Mouse (Mus musculus) stomach, postnatal 0 days (tissue): ENCODE measurements around the gene Lrrc3. TPM values are rescaled to one million over a fixed set of nuclear protein-coding genes. Genes with fewer than 3 reads are reported as not detected.
A peak's percentile ranks its signal among the peaks of the same experiment; 100 is the strongest.

Experiments used
- ATAC-seq: fragments of 200-750 bp; cut with Nextera tagmentation; 2 replicates; pipeline ENCODE4 v1.8.0; 2017; ENCODE audit not compliant: low FRiP score, low TSS enrichment
- DNase-seq: peaks from one replicate; pipeline ENCODE4 v3.0.0-alpha.2; 2016; ENCODE audit warnings: low spot score
- H3K27ac ChIP-seq: fragments of 300-500 bp; sonication (generic); replicated peaks from 2 replicates; pipeline ENCODE4 v1.5.1; 2014; ENCODE audit warnings: mild to moderate bottlenecking, control low read depth
- H3K27me3 ChIP-seq: fragments of 300-500 bp; sonication (generic); 2 replicates; pipeline ENCODE4 v1.6.1; 2014; ENCODE audit warnings: low read length; ENCODE audit not compliant: control insufficient read depth, insufficient read depth
- H3K36me3 ChIP-seq: fragments of 300-500 bp; sonication (generic); 2 replicates; pipeline ENCODE4 v1.6.1; 2014; ENCODE audit warnings: low read length, mixed read lengths; ENCODE audit not compliant: control insufficient read depth, insufficient read depth
- H3K4me1 ChIP-seq: fragments of 300-500 bp; sonication (generic); replicated peaks from 2 replicates; pipeline ENCODE4 v1.6.1; 2014; ENCODE audit warnings: antibody characterized with exemption; ENCODE audit not compliant: control insufficient read depth, insufficient read depth
- H3K4me2 ChIP-seq: fragments of 300-500 bp; sonication (generic); replicated peaks from 2 replicates; pipeline ENCODE4 v1.6.1; 2014; ENCODE audit warnings: low read depth, mild to moderate bottlenecking, control low read depth, moderate library complexity
- H3K4me3 ChIP-seq: fragments of 300-500 bp; sonication (generic); 2 replicates; pipeline ENCODE4 v1.5.1; 2014; ENCODE audit warnings: low read depth, low read length, control low read depth
- H3K9ac ChIP-seq: fragments of 300-500 bp; sonication (generic); 2 replicates; pipeline ENCODE4 v1.6.1; 2014; ENCODE audit warnings: mild to moderate bottlenecking, low read length, control low read depth, mixed read lengths
- H3K9me3 ChIP-seq: fragments of 300-500 bp; sonication (generic); 2 replicates; pipeline ENCODE4 v1.6.1; 2016; ENCODE audit warnings: low read length; ENCODE audit not compliant: control insufficient read depth
- CTCF ChIP-seq: IDR thresholded peaks from 2 replicates; pipeline ENCODE4 v1.5.1; 2016; ENCODE audit warnings: antibody characterized with exemption, low read depth, mild to moderate bottlenecking, moderate library complexity
- EP300 ChIP-seq: optimal IDR thresholded peaks from 2 replicates; pipeline ENCODE3; 2016; ENCODE audit warnings: antibody characterized with exemption
- WGBS: fragments of 180-500 bp; shearing (Covaris S2); extraction: QIAGEN DNeasy Blood & Tissue Kit; methylation state at CpG from one replicate; pipeline ENCODE4 v1.1.7; 2014; 5-methylcytosine and 5-hydroxymethylcytosine counted together
- polyA plus RNA-seq: library from polyadenylated mRNA; unstranded; fragments of >200 nt; fragmentation: Nextera tagmentation; extraction: Ambion mirVana; gene quantifications from 2 replicates; pipeline ENCODE4 v1.2.1, GENCODE M21; 2015

Gene Lrrc3
- polyA plus RNA-seq, 1 experiment from 2014 or later: 3.3 TPM

GRCm38 (mm10) chr10:77901871-77902210 is 495 bp downstream of the Lrrc3 start:
- H3K36me3 ChIP-seq: no peaks in the 10 kb centered on the region
- H3K27ac ChIP-seq: no peak overlapping the region
- H3K4me2 ChIP-seq: peak overlapping the region; percentile 81
- WGBS: 3% methylated on average over 14 of the region's 14 CpGs
- no peaks in the 10 kb centered on the region for H3K9me3 ChIP-seq
- H3K9ac ChIP-seq: peak overlapping the region; percentile 61
- ATAC-seq: peak; percentile 31; the same call in 1 of the 2 replicates
- no peaks in the 10 kb centered on the region; the same call in 1 of the 2 replicates for H3K4me1 ChIP-seq
- H3K27me3 ChIP-seq: no peaks in the 10 kb centered on the region
- H3K4me3 ChIP-seq: peak overlapping the region; percentile 60
- no peak for TF ChIP-seq CTCF
- no peak for TF ChIP-seq EP300
- no peak for DNase-seq

- ATAC-seq (no peak), DNase-seq (no peak)
- 0 out of 2 replicates have a peak overlapping the region, but pooled peaks have one; percentile 61 for H3K9ac ChIP-seq
- H3K36me3 ChIP-seq: no peaks in the 10 kb centered on the region
- no peaks in the 10 kb centered on the region for H3K9me3 ChIP-seq
- H3K27ac ChIP-seq: no peak overlapping the region
- 88% methylated on average over 27 of the region's 27 CpGs for WGBS
- peak overlapping the region; percentile 81 for H3K4me2 ChIP-seq
- H3K4me3 ChIP-seq: no peak overlapping the region; the same call in 1 of the 2 replicates
- TF ChIP-seq EP300: no peak
- no peak for TF ChIP-seq CTCF
- no peaks in the 10 kb centered on the region; the same call in 1 of the 2 replicates for H3K4me1 ChIP-seq
- no peaks in the 10 kb centered on the region for H3K27me3 ChIP-seq
Measured at GRCm38 (mm10) chr10:77900903-77901818, 1.2 kb downstream of the Lrrc3 start.

- Histone ChIP-seq H3K27me3 (no peaks in the 10 kb centered on the region), H3K27ac (no peak overlapping the region), H3K4me2 (no peak overlapping the region), H3K36me3 (no peaks in the 10 kb centered on the region), H3K9me3 (no peaks in the 10 kb centered on the region), H3K4me3 (no peak overlapping the region), H3K9ac (no peak overlapping the region), H3K4me1 (no peaks in the 10 kb centered on the region; the same call in 1 of the 2 replicates)
- no peak for TF ChIP-seq CTCF
- TF ChIP-seq EP300: no peak
- no peak for ATAC-seq
- 58% methylated on average over 7 of the region's 7 CpGs for WGBS
- DNase-seq: no peak
Measured at GRCm38 (mm10) chr10:77900126-77900525, 2.2 kb downstream of the Lrrc3 start.

- no peak for DNase-seq
- peak; percentile 41; the same call in 1 of the 2 replicates for ATAC-seq
Measured at GRCm38 (mm10) chr10:77895562-77895961, 6.8 kb downstream of the Lrrc3 start.

GRCm38 (mm10) chr10:77890987-77891565 is 11.3 kb downstream of the Lrrc3 start:
- no peak overlapping the region for H3K27ac ChIP-seq
- DNase-seq (no peak), ATAC-seq (no peak)
- H3K36me3 ChIP-seq: no peaks in the 10 kb centered on the region
- H3K4me3 ChIP-seq: no peak overlapping the region
- 74% methylated on average over 8 of the region's 8 CpGs for WGBS
- no peaks in the 10 kb centered on the region for H3K27me3 ChIP-seq
- no peaks in the 10 kb centered on the region for H3K4me1 ChIP-seq
- H3K4me2 ChIP-seq: no peak overlapping the region
- H3K9me3 ChIP-seq: no peaks in the 10 kb centered on the region
- TF ChIP-seq EP300 (no peak), CTCF (no peak)
- H3K9ac ChIP-seq: no peak overlapping the region

More at GRCm38 (mm10) chr10:77895562-77895961, 6.8 kb downstream of the Lrrc3 start:
- H3K36me3 ChIP-seq: no peaks in the 10 kb centered on the region
- no peak overlapping the region for H3K4me2 ChIP-seq
- no peak overlapping the region for H3K4me3 ChIP-seq
- 0 out of 2 replicates have a peak overlapping the region, but pooled peaks have one; percentile 30 for H3K27ac ChIP-seq
- H3K27me3 ChIP-seq: no peaks in the 10 kb centered on the region
- H3K9me3 ChIP-seq: no peaks in the 10 kb centered on the region
- TF ChIP-seq CTCF (peak; percentile 14; the same call in 1 of the 2 replicates), EP300 (no peak)
- WGBS: 49% methylated on average over 5 of the region's 5 CpGs
- H3K4me1 ChIP-seq: no peaks in the 10 kb centered on the region
- H3K9ac ChIP-seq: no peak overlapping the region
